Mouse (Mus musculus) CH12.LX (cell line): ENCODE results near the gene Tekt2.

ENCODE experiments used
- CHD2 ChIP-seq: IDR thresholded peaks from 2 replicates; pipeline ENCODE4 v1.6.1; 2011; ENCODE audit warnings: low read length, improper control_type of control experiment
- CTCF ChIP-seq, 2 experiments: IDR thresholded peaks in 1 of 2; conservative IDR thresholded peaks in 1 of 2; 2 replicates each; pipeline ENCODE4 v1.5.1; 2011 to 2012; ENCODE audit warnings: low read depth in 2 of 2, low read length in 2 of 2, improper control_type of control experiment in 1 of 2, inconsistent platforms in 1 of 2, mild to moderate bottlenecking in 1 of 2, moderate library complexity in 1 of 2
- ELF1 ChIP-seq: IDR thresholded peaks from 2 replicates; pipeline ENCODE4 v1.6.1; 2014; ENCODE audit warnings: low read depth, mild to moderate bottlenecking, inconsistent platforms, low read length, improper control_type of control experiment
- EP300 ChIP-seq: IDR thresholded peaks from 2 replicates; pipeline ENCODE4 v1.6.1; 2011; ENCODE audit warnings: low read length, improper control_type of control experiment
- HCFC1 ChIP-seq: IDR thresholded peaks from 2 replicates; pipeline ENCODE4 v1.6.1; 2012; ENCODE audit warnings: low read depth, mild to moderate bottlenecking, inconsistent platforms, low read length, improper control_type of control experiment
- IRF4 ChIP-seq: IDR thresholded peaks from 2 replicates; pipeline ENCODE4 v1.6.1; 2014; ENCODE audit warnings: low read depth, mild to moderate bottlenecking, inconsistent platforms, low read length, improper control_type of control experiment
- JUN ChIP-seq: IDR thresholded peaks from 2 replicates; pipeline ENCODE4 v1.6.1; 2011; ENCODE audit warnings: low read depth, mild to moderate bottlenecking, low read length, improper control_type of control experiment, moderate library complexity; ENCODE audit not compliant: insufficient read depth
- MAFK ChIP-seq: IDR thresholded peaks from 2 replicates; pipeline ENCODE4 v1.6.1; 2011; ENCODE audit warnings: low read length, improper control_type of control experiment; ENCODE audit not compliant: insufficient replicate concordance
- MAX ChIP-seq: IDR thresholded peaks from 2 replicates; pipeline ENCODE4 v1.6.1; 2011; ENCODE audit warnings: low read length, improper control_type of control experiment
- PAX5 ChIP-seq: IDR thresholded peaks from 2 replicates; pipeline ENCODE4 v1.6.1; 2012; ENCODE audit warnings: low read length, inconsistent platforms, mixed read lengths
- POLR2A ChIP-seq: IDR thresholded peaks from 2 replicates; pipeline ENCODE4 v1.6.1; 2011; ENCODE audit warnings: low read depth, mild to moderate bottlenecking, improper control_type of control experiment, low read length
- SMC3 ChIP-seq: IDR thresholded peaks from 2 replicates; pipeline ENCODE4 v1.6.1; 2011; ENCODE audit warnings: low read depth, low read length, improper control_type of control experiment
- USF1 ChIP-seq: IDR thresholded peaks from 2 replicates; pipeline ENCODE4 v1.6.1; 2014; ENCODE audit warnings: low read depth, mild to moderate bottlenecking, inconsistent platforms, low read length, improper control_type of control experiment
- ZC3H11A ChIP-seq: IDR thresholded peaks from 2 replicates; pipeline ENCODE4 v1.6.1; 2012; ENCODE audit warnings: low read depth, mild to moderate bottlenecking, inconsistent platforms, low read length, improper control_type of control experiment

- TF ChIP-seq EP300 (no peak), MAFK (no peak), CTCF (conservative IDR thresholded peaks at IDR 0.05 in 1 of 2, IDR thresholded peaks at IDR 0.05 in 1 of 2; ENCODE audit: low read depth in 2 of 2, low read length in 2 of 2) (no peak), HCFC1 (no peak), PAX5 (no peak), USF1 (no peak), MAX (no peak), SMC3 (no peak), IRF4 (no peak), ELF1 (no peak), CHD2 (no peak), POLR2A (no peak), ZC3H11A (no peak), JUN (no peak)
Measured at GRCm38 (mm10) chr4:126314393-126314792, 11.1 kb downstream of the Tekt2 start.
